In the genomic region with DNA sequence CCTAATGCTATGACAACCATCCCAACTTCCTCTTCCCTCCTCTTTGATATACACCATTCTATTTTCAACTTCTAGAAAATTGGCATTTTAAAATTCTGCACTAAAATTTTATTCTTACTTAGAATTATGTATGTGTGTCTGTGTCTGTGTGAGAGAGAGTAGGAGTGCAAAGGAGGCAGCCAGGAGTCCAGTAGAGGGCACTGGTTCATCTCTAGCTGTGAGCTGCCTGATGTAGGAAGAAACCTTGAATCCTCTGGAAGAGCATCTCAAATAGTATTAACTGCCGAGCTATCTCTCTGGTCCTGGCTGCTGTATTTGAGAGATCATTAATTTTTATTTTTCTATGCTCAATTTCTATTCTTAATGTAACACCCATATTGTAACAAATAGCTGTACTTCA, we compare ENCODE assay signal across 13 mouse cellular contexts.
A peak's percentile ranks its signal among the peaks of the same experiment; 100 is the strongest.
DNase-seq lines count a peak whose midpoint lies in the region; ATAC-seq and TF ChIP-seq lines count a peak whose summit lies in the region.
"Had no signal": no experiment of that assay in that cellular context is flagged by ENCODE, and none has a peak within 500 bp of the region (broad histone marks: within the 10 kb centered on the region; RNA-seq: fewer than 3 reads in every experiment).

No protein-coding gene starts in this region.

- peak; percentile 70 for TF ChIP-seq CTCF in layer of hippocampus, adult 2 months (conservative IDR thresholded peaks at IDR 0.05)

- WGBS in forebrain, embryonic 11.5 days, result 36% methylated on average over 1 of the region's 1 CpGs
- 66% methylated on average over 1 of the region's 1 CpGs for WGBS in forebrain, embryonic 10.5 days

- H3K9ac ChIP-seq in forebrain, embryonic 11.5 days (ENCODE audit: low read length), result no peak overlapping the region
- H3K9ac ChIP-seq: embryonic facial prominence, embryonic 12.5 days; hindbrain, embryonic 12.5 days had no signal

- no peak overlapping the region for H3K4me3 ChIP-seq in forebrain, embryonic 11.5 days (ENCODE audit: low read depth, low read length)
- H3K4me3 ChIP-seq in forebrain, embryonic 10.5 days, result no peak overlapping the region
- no peak overlapping the region for H3K4me3 ChIP-seq in layer of hippocampus, adult 2 months
- H3K4me3 ChIP-seq: embryonic facial prominence, embryonic 12.5 days; heart, embryonic 10.5 days; hindbrain, embryonic 12.5 days had no signal

- H3K27me3 ChIP-seq in forebrain, embryonic 11.5 days (ENCODE audit: control insufficient read depth, insufficient read depth, low read length), result no peaks in the 10 kb centered on the region
- H3K27me3 ChIP-seq in forebrain, embryonic 10.5 days (ENCODE audit: poor library complexity, severe bottlenecking), result no peaks in the 10 kb centered on the region
- H3K27me3 ChIP-seq: embryonic facial prominence, embryonic 12.5 days; hindbrain, embryonic 12.5 days had no signal

- no peak overlapping the region for H3K4me2 ChIP-seq in forebrain, embryonic 11.5 days (ENCODE audit: low read depth, low read length, severe bottlenecking)
- H3K4me2 ChIP-seq: embryonic facial prominence, embryonic 12.5 days; hindbrain, embryonic 12.5 days had no signal

- H3K9me3 ChIP-seq in forebrain, embryonic 11.5 days (ENCODE audit: control insufficient read depth, low read length), result no peaks in the 10 kb centered on the region
- no peaks in the 10 kb centered on the region for H3K9me3 ChIP-seq in forebrain, embryonic 10.5 days
- H3K9me3 ChIP-seq: embryonic facial prominence, embryonic 12.5 days; heart, embryonic 10.5 days; hindbrain, embryonic 12.5 days had no signal

- no peaks in the 10 kb centered on the region for H3K4me1 ChIP-seq in forebrain, embryonic 11.5 days (replicated peaks; ENCODE audit: control insufficient read depth, insufficient read depth, low read length)
- no peaks in the 10 kb centered on the region for H3K4me1 ChIP-seq in forebrain, embryonic 10.5 days
- H3K4me1 ChIP-seq: embryonic facial prominence, embryonic 12.5 days; heart, embryonic 10.5 days; hindbrain, embryonic 12.5 days had no signal

- H3K36me3 ChIP-seq in forebrain, embryonic 11.5 days (ENCODE audit: control insufficient read depth, insufficient read depth, low read length), result no peaks in the 10 kb centered on the region
- H3K36me3 ChIP-seq in forebrain, embryonic 10.5 days (replicated peaks), result no peaks in the 10 kb centered on the region
- H3K36me3 ChIP-seq: embryonic facial prominence, embryonic 12.5 days; heart, embryonic 10.5 days; hindbrain, embryonic 12.5 days had no signal

- no peak overlapping the region for H3K27ac ChIP-seq in forebrain, embryonic 11.5 days (ENCODE audit: low read depth, low read length)
- H3K27ac ChIP-seq in forebrain, embryonic 10.5 days, result no peak overlapping the region
- no peak overlapping the region for H3K27ac ChIP-seq in layer of hippocampus, adult 2 months
- H3K27ac ChIP-seq: embryonic facial prominence, embryonic 12.5 days; heart, embryonic 10.5 days; hindbrain, embryonic 12.5 days; macrophage had no signal

- peak; percentile 61; the same call in 1 of the 2 replicates for ATAC-seq in forebrain, embryonic 11.5 days (replicated peaks; ENCODE audit: low FRiP score)

- no peak for DNase-seq in forebrain, embryonic 11.5 days (ENCODE audit: low spot score)
- no peak for DNase-seq in forebrain, embryonic 10.5 days (ENCODE audit: extremely low spot score, low spot score)
- no peak for DNase-seq in layer of hippocampus, adult 2 months (ENCODE audit: low spot score in 2 of 2)
- no peak for DNase-seq in layer of hippocampus, adult 9-10 months (ENCODE audit: low spot score)
- peak; percentile 24 for DNase-seq in A20 (ENCODE audit: low read depth, low spot score)
- DNase-seq in brain, adult 2 months (ENCODE audit: low read depth, low spot score), result peak; percentile 41
- no peak for DNase-seq in yolk sac, embryonic 10.5 days (ENCODE audit: low spot score)
- DNase-seq in c-Kit-positive CD71-positive TER-119-positive erythroid progenitor cells, embryonic 14.5 days (ENCODE audit: low spot score), result no peak
- DNase-seq: thymus, postnatal 4 days had no signal

Comparison
In these comparisons a context has a peak if more than half of its experiments do, and no peak if none do; other contexts are left out.
1. DNase-seq: peak in A20 (single experiment) and brain, adult 2 months (single experiment); none in forebrain, embryonic 11.5 days (single experiment), forebrain, embryonic 10.5 days (single experiment), layer of hippocampus, adult 2 months (0 of 2), layer of hippocampus, adult 9-10 months (single experiment), yolk sac, embryonic 10.5 days (single experiment) and c-Kit-positive CD71-positive TER-119-positive erythroid progenitor cells, embryonic 14.5 days (single experiment).